Mouse (Mus musculus): ENCODE measurements around the gene Sh2d4b.

Sh2d4b gene

DNA sequence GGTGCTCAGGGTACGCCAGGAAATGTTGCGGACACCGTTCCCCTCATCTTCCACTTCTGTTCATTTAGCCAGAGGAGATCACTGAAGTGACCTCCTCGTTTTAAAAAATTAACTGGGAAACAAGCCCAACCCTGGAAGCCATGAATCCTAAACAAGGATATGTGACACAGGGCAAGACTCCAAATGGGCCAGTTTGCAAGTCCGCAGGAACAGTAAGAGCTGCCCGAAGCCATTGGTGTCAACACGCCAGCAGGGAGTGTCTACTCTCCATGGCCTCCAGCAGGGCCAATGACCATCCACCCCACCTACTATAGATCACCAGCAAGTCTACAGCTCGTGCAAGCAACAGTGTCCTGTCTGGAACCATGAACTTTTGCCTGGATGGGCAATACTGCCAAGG, 12.7 kb upstream of the Sh2d4b start:
- DNase-seq: no peak

DNA sequence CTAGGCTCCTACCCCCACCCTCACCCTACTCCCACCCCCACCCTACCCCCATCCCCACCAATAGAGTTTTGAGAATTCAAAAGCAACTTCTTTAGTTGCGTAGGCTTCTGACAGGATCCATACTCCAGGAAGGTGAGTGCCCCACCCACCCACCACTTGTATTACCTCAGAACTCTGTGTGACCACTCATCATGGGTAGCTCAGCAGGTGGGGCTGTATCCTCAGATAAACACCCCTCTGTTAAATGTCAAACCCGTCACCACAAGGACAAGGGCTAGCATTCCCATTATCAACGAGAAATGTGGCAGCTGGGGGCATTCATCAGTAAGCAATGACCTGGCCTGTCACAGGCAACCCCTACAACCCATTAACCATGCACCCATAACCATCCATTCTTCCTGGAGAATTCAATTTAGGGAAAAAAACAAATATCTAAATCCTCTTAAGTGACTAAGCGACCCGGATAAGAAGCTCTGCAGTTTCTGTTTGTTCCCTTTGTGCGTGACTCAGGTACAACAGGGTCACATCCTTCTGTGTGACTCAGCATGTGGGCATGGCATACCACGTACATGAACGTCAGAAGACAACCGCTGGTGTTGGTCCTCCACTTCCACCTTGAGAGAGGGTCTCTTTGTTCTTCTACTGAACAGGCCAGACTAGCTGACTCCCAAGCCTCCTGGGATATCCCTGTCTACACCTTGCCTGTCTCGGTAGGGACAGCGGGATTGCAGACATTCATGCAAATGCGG, 9.4 kb upstream of the Sh2d4b start:
- DNase-seq: no peak

DNA sequence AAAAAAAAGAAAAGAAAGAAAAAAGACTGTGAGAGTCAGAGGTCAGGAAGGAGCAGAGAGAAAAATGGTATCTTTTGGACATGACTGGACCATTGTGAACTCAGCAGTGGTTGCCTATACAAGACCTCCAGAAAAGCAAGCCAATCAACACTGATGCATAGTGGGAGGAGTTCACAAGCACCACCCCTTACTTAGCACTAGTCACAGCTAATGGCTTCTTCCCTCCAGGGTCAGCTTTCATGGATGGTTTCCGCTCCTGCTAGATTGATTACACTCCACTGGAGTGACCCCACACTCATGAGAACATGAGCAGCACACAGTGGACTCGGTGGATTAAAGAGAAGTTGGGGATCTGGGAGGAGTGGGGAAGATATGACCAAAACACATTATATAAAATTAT, 7.2 kb upstream of the Sh2d4b start:
- no peak for DNase-seq

DNA sequence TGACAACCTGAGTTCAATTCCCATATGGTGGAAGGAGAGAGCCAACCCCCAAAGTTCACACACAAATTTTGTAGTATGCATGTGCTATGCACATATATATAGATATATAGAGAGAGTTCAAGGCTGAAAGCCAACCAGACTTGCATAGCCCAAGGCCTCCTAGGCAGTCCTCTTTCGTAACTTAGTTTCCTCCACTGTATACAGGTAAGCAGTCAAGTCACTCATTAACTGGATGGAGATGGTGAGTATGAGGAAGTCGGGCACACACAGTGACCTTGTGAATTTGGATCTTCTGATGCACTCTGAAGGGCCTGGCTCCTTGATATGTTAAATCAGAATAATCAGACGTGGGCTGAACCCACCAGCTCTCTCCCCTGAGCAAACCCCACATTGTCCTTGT, 4.8 kb upstream of the Sh2d4b start:
- DNase-seq: no peak

DNA sequence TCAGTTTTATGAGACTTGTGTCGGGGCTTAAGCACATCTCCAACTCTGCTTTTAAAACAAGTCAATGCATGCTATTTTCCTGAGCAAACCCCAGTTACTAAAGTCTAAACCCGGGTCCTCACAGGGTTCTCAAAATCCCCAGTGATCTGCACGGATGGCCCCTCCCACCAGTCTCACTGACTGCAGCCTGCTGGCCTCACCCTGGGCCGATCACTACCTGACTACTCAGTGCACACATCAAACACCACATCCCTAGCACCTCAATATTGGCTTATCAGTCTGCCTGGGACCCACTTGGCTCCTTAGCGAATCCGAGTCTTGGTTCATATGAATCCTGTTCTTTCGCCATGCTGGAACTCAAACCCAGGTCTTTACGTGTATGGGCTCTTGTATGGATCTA, 2.6 kb upstream of the Sh2d4b start:
- no peak for DNase-seq

DNA sequence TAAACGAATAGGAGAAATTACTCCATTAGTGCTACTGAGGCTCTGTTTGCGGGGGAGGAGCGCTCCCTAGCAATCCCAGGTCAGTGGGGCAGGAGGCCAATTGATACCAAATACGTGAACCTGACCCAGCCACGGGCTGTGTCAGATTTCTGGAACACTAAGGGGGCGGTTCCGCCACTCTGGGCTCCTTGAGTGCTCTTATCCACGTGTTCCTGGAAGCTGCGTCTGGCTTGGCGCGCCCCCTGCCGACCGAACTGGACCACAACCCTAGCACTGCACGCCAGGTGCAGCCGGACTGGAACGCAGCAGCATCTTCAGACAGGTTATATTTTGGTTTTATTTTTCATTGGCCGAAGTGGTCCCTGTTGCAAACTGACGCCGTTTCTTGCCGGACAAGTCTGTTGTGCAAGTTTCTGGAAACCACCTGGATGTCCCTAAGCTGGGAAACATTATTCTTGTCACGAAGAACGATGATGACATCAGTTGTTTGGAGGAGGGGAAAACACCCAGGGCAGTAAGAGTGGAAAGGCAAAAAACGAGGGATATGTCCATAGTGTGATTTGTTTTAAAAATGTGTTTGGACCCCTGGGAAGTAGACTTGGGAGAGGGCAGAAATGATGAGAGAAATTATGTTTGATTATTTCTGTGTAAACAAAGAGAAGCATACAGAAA, 1.6 kb upstream of the Sh2d4b start:
- DNase-seq: peak; percentile 86

DNA sequence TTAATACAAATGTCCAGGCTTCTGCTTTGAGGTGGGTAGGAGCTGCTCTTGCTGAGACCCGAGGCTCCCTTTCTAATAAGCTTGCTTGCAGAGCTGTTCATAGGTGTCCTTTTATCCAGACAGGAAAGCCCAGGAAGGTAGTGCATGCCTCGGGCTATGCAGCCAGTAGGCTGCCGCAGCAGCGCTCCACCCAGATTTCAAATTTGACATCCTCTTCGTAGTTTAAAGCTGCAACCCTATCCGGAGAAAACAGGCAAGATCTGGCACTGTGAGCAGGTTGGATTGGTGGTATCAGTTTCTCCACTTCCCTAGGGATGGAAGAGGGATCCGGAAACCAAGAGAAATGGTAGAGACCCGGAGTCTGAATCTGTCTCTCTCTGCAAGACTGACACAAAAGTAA, 818 bp upstream of the Sh2d4b start:
- no peak for DNase-seq

DNA sequence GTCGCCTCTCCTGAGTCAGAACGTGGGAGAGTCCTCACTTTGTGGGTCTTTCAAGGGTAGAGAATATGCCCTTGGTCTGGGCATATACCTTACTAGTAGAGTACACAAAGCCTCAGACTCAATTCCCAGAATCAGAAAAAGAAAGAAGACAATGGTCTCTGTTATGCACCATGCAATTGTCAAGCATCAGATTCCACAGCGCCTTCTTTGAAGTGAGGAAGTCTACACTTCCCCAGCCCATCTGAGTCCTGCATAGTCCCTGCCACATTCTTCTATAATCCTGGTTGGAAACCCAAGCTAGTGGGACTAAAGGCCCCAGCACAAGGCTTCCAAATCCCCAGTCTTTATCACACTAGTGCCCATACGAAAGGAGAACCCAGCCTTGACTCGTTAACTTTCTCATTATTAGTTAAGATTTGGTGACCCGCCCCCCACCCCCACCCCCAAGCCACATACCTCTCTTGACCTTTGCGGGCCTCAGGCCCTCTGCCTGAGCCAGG, 690 bp downstream of the Sh2d4b start:
- DNase-seq: no peak

DNA sequence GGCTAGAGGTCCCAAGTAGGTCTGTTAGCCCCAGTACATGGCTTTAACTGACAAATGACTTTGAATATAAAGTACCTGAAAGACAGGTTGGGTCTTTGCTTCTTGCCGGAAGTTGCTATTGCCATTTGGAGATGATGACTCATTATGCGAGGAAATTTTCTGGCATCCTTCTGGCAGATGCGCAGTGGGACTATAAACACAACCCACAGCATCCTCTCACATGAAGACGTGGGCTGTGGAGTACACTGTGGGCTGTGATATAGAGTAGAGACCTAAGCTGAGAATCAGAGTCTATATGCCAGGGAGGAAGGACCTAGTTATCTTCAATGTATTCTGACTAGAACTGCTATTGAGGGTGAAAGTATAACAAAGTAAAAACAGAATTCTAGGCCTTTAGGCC, 1.6 kb downstream of the Sh2d4b start:
- no peak for DNase-seq

DNA sequence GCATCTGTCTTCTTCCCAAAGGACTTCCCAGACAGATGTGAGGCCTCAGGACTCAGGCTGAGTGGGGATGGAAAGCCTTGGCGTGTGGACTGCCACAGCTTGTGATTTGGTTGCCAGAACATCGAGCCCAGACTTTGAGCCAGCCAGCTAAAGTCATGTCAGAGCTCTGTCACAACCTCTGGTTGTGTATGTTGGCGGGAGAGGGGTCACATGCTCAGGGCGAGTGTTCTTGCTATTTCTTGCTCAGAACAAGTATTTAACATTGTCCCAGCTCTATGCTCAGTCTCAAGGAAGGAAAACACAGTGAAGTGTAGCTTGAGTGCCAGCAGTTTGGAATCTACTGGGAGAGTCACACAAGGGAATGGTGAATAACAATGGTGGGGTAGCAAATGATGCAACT, 3.4 kb downstream of the Sh2d4b start:
- DNase-seq: no peak

DNA sequence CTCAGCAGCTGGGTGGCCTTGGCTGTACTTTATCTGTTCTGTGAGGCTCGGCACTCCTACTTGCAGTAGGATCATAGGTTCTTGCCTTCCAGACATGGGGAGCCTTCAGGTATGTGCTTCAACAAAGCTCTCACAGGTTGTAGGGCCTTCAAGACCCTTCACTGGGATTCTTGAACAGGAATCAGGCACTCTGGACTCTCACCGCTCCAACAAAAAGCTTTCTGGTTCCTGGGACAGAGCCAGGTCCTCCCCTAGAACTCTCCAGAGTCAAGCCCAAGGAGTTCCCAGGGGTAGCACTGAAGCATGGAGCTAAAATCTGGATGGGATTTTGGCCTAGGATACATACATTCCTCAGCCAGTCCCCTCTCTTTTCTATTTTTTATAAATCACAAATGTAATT, 3.9 kb downstream of the Sh2d4b start:
- no peak for DNase-seq

DNA sequence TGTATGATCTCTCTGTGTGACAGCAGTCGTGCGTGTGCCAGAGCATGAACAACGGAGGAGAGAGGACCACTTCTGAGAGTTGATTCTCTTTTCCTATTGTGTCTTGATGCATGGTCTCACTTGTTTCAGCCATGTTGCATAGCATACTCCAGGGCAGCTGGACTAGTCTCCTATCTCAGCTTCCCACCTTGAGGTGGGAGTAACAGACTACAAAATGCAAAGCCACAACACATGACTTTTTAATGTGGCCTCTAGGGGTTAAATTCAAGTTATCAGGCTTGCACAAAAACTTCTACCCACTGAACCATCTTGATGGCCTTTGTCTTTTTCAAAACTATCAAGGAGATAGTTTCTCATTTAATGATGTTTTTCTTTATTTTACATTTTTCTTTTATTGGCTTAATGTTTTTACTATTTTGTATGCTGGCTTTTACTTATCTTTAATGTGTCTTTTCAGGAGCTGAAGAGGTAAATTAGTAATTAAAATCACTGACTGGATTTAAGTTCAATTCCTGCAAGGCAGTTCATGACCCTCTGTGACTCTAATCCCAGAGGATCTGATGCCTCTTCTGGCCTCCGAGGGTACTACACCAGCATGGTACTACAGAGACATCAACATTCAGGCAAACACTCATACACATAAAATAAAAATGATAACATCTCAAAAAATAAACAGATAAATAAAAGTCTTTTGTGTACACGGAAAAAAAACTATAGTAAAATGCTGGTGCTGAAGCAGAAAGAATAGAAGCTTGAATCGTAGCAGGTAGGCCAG, 6.5 kb downstream of the Sh2d4b start:
- peak; percentile 54 for DNase-seq

DNA sequence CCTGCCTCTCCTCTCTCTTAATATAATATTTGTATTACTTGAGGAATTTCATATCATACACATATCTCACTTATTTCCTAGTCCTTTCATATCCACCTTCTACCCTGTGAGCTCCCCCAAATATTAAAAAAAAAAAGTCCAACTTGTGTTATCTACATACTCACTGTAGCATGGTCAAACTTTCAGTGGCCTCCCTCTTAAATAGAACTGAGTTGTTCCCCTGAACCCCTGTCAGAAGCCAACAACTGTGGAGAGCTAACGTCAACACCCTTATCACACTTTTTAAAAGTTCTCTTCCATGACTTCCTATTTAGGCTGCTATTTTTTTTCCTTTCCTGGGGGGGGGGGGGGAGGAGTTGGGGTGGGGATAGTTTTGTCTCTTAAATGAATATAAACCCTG, 7.3 kb downstream of the Sh2d4b start:
- no peak for DNase-seq

DNA sequence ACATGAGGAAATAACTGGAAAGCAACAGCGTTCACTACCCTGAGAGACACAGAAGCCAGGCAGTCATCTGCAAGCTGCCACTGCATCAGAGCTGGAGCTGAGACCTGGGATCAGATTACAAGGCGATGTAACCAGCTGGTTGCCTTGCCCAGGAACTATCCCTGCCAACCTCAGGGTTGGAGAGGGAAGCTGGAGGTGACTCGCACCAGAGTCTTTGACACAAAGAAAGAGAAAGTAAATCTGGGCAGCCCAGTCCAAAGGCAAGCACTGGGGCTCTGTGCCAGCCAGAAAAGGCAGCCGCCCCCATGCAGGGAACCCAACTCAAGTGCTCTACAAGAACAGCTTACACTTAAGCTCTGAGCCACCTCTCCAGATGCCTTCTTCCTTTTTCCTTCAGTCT, 7.8 kb downstream of the Sh2d4b start:
- no peak for DNase-seq

DNA sequence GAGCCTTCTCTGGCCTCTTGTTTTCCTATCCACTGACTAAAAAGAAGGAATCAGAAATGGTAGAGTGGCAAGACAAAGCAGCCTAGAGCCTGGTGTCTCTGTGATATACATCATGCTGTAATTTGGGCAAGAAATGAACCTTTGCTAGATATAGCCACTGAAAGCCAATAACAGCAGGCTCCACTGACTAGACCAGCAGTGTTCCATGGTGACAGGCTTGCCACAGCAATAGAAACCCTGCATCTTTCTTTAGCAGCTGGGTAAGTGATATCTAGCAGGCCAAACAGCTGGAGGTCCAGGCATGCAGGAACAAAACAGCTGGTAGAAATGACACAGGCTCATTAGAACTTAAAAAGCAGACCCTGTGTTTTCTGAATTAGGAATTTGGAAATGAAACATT, 18.5 kb downstream of the Sh2d4b start:
- no peak for DNase-seq

DNA sequence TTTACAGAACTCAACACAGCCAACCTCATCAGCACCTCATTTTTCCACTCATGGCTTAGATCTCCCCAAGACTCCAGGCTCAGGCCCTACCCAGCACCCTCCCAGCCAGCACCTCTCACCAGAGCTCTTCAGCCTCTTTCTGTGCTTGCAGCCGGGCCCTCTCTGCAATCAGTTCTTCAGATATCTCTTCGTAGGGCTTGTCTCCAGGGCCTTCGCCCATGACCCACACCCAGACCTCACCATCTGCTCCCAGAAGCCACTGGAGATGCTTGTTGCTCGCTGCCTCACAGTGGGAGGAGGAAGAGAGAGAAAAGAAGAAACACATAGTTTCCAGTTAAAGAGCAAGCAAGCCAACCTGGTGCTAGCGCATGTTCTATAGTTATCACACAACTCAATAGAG, 19.1 kb downstream of the Sh2d4b start:
- no peak for DNase-seq

DNA sequence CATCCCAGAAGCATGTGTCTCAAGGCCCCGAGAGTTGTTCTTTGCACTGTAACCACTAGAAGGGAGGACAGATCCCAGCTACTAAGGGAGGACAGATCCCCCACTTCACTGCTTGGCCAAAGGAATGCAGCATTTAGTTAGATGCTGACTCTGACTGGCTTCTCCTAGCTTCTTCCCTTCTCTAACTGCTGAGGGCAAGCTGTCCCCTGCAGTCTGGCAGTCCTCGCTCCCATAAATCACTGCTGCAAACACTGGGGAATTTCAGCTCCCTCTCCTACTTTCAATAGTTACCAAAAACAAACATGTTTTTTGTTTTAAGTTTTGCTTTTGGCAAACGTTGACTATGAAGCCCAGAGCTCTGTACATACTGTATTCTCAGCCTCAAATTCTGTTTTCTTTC, 22.5 kb downstream of the Sh2d4b start:
- no peak for DNase-seq

DNA sequence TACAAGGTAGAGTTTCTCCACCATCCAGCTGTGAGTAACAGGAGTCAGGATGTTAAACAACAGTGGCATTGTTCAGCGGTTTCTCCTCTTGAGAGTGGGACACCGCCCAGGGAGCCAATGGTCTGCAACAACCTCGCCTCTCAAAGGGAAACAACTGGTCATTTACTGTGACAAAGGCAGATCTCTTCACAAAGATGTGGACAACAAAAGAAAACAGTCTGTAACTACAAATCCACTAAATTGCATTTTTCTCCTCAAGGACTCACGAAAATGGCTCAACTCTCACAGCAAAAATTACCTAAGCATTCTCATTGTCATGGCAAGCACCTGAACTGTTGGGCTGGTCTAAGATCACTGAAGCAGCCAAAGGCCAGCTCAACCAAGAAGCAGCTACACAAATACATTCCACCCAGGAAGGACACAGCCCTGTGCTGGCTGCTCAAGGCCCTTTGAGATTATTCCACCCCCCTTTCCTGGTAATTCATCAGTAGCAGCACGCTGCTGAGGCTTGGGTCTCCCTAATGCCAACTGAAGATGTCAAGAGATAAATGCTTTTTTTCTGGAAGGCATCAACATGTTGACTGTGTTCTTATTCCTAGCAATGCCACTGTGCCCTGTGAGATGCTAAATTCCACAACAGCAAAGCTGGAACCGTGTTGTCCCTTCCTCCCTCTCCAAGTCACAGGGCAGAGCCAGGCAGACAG, 28.1 kb downstream of the Sh2d4b start:
- DNase-seq: no peak

DNA sequence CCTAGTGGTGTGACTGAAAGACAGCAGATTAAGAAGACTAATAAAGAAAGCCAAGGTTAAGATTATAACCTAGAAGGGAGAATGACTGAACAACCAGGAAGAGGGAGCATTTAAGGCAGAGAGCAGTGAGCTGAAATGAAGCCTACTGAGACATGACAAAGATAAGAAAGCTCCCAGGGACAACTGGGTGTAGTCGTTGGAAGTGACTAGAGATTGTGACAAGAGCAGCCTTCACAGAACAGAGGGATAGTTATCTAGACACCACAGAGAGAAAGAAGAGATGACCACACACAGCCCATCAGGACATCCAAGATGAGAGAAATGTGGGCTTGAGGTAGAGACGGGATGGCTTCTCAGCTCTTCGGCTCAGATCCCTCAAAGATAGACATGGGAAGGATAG, 29.4 kb downstream of the Sh2d4b start:
- no peak for DNase-seq

DNA sequence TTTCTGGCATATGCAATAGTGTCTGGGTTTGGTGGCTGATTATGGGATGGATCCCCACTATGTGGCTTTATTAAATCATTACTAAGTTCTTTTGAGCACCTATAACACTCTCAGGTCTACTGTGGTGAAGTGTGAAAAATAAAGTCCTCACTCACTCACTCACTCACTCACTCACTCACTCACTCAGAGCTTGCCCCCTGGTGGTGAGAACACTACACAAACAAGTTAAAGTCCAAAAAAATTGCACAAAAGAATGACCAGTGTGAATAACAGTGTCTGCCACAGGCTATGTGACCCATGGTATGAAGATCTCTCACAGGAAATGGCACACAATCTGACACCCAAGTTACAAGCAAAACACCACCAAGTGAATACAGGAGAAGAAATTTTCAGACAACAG, 30.0 kb downstream of the Sh2d4b start:
- DNase-seq: no peak

DNA sequence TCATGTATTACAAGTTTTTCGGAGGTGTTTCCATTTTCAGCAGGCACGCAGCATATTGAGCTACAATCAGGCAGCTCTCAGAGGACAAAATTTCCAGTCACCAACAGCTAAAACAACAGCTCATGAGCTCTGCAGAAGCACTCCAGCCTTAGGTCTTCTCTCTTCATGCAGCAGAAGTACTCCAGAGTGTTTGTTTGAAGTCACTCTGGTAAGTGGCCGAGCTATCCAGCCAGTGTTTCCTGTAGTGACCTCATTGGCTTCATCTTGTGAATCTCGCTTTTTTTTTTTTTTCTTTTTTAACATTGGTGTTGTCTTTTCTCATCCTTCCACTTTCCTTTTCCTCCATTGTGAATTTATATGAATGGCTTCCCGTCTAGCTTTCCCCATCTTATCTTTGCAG, 40.1 kb downstream of the Sh2d4b start:
- no peak for DNase-seq

DNA sequence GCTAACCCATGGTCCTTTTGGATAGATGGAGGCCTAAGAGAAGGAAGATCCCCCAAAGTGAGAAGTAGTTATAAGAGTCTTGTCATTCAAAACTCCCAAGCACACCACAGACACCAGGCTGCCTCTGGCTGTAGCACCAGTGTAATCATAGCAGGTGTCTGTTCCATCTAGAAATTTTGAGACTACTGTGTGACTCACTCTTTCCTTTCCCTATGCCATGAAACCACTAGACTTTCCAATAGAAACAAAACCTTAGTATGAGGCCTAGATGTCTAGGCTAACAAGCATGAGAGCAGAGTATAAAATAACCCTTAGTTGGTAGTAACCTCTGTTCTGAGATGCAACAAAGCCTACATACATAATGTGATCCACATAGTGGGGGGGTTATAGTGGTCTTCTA, 55.7 kb downstream of the Sh2d4b start:
- no peak for DNase-seq

DNA sequence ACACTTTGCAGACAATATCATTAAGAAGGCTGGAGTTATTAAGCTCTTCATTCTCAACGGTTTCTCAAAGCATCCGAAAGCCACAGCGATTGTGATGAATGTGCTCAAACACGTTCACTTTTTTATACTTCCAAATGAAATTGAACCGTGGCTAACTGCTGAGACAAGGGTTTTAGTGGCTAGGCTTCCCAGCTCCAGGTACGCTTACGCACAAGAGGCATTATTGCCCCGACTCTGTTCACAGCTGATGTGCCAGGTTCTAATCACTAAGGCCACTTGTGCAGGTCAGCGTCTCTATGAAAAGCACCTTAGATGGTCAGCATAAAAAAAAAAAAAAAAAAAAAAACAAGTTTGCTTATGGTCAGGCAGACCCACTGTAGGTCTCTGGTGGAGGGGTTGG, 62.6 kb downstream of the Sh2d4b start:
- no peak for DNase-seq
